Mouse (Mus musculus): ENCODE data around the gene Rccd1.

GRCm38 (mm10) chr7:80346830-80347229 is 22.6 kb upstream of the Rccd1 start:
- TF ChIP-seq CTCF (IDR thresholded peaks at IDR 0.05; ENCODE audit: low read depth) (no peak), EP300 (IDR thresholded peaks at IDR 0.05; ENCODE audit: low read depth) (no peak)
